Mouse (Mus musculus) CD4-positive helper T cell, adult 2 months (primary cell): ENCODE results near the gene Zfp646.

Experiments used
- DNase-seq: peaks from one replicate; pipeline ENCODE4 v3.0.0-alpha.2; 2012; ENCODE audit warnings: low read depth, missing footprints, low spot score

Zfp646 gene

GRCm38 (mm10) chr7:127919290-127919689, 43.3 kb downstream of the Zfp646 start:
- DNase-seq, result no peak

GRCm38 (mm10) chr7:127921516-127921915, 45.5 kb downstream of the Zfp646 start:
- DNase-seq, result no peak

GRCm38 (mm10) chr7:127922451-127923275, 46.6 kb downstream of the Zfp646 start:
- peak; percentile 64 for DNase-seq

GRCm38 (mm10) chr7:127923714-127924113, 47.7 kb downstream of the Zfp646 start:
- DNase-seq, result no peak

GRCm38 (mm10) chr7:127925252-127925651, 49.2 kb downstream of the Zfp646 start:
- no peak for DNase-seq

- no peak for DNase-seq
Measured at GRCm38 (mm10) chr7:127926066-127926465, 50.0 kb downstream of the Zfp646 start.

GRCm38 (mm10) chr7:127926846-127927245, 50.8 kb downstream of the Zfp646 start:
- DNase-seq, result no peak

GRCm38 (mm10) chr7:127927726-127928125, 51.7 kb downstream of the Zfp646 start:
- no peak for DNase-seq

- no peak for DNase-seq
Measured at GRCm38 (mm10) chr7:127928596-127928995, 52.6 kb downstream of the Zfp646 start.

- no peak for DNase-seq
Measured at GRCm38 (mm10) chr7:127929923-127930322, 53.9 kb downstream of the Zfp646 start, which contains the start of gene Prss8. Gene Prss8 (minus strand): TSS chr7:127930104.

- no peak for DNase-seq
Measured at GRCm38 (mm10) chr7:127930636-127931035, 54.6 kb downstream of the Zfp646 start.

- DNase-seq, result no peak
Measured at GRCm38 (mm10) chr7:127931351-127932135, 55.5 kb downstream of the Zfp646 start.

- no peak for DNase-seq
Measured at GRCm38 (mm10) chr7:127932273-127933031, 56.4 kb downstream of the Zfp646 start.

GRCm38 (mm10) chr7:127934075-127934474, 58.1 kb downstream of the Zfp646 start:
- no peak for DNase-seq

GRCm38 (mm10) chr7:127935028-127935722, 59.2 kb downstream of the Zfp646 start:
- DNase-seq, result peak; percentile 95
